Mouse (Mus musculus) urinary bladder, adult 2 months (tissue): ENCODE data around the gene Ermap. TPM values are rescaled to one million over a fixed set of nuclear protein-coding genes. Genes with fewer than 3 reads are reported as not detected.

Experiments used
- DNase-seq: peaks from one replicate; pipeline ENCODE4 v3.0.0; 2022; ENCODE audit warnings: low spot score
- polyA plus RNA-seq: library from polyadenylated mRNA; depleted of rRNA; stranded (reverse); fragments of >200 nt; gene quantifications from 2 replicates; pipeline ENCODE4 v1.2.3, GENCODE M21; 2012

Gene Ermap
- polyA plus RNA-seq, 1 experiment = 0.33 TPM

DNA sequence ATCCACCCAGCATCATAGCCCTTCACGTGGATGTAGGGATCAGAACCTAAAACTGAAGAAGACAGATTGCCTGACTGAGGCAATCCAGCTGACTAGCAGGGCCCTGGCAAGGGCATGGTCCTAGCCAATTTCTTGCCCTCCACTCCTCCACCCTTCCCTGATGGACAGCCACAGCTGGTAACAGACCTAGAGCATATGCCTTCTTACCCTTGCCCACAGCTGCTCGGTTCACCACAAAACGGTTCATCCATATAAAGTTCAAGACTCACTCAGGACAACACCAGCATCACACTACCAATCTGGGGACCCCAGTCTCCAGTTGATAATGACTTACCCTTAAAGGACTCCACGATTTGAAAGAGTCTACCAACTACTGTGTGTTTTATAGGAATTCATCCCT lies 4.0 kb downstream of the Ermap start:
- no peak for DNase-seq

DNA sequence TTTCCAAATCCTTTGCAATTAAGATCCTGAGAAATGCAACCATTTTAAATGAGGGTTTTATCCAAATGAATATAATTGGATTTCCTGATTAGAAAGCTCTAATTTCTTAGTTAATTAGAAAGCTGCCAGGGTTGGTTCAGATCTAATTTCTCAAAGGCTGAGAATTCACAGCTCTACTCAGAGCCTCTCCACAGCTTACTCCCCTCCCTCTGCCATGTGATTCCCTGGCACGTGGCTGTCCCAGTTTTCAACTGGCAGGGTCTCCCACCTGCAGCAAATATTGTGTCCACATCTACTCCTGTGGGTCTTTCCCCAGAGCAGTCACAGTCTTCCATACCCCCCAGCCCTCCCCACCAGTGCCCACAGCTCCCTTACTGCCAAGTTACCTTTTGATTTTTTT lies 6.3 kb downstream of the Ermap start:
- DNase-seq = no peak

DNA sequence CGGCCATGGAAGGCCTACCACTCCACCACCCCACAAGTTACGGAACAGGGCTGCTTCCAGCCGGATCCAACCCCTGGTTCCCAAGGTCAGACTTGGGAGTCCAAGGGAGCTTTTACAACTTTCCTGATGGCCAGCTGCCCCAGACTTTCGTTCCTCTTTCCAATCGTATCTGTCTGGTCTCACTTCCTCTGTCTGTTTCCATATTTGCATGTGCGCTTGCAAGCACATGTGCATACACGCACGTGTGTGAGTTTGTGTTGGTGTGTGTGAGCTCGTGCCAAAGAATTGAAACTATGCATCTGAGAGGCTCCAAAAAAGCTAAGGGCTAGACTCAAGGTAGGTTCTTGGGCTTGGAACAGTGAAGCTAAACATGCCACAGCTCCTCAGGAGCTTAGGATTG lies 8.4 kb downstream of the Ermap start:
- DNase-seq = no peak

DNA sequence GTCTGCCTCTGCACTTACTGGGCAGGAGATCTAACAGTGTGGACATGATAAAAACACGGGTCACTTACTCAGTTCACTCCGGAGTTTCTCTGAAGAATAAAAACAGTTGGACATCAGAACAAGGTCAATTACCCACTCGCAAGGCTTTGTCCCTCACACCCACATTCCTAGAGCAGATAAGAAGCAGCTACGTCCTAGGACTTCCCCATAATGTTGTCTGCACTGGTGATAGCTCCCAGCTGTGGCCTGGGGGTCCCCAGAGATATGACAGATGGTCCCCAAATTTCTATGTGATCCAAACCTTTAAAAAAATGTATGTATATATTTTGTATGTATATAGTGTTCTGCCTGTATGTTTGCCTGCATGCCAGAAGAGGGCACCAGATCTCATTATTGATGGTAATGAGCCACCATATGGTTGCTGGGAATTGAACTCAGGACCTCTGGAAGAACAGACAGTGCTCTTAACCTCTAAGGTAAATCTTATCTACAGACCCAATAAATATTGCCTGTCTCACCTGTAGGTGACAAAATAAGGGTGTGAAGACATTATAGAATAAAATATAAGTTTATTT lies 9.6 kb downstream of the Ermap start:
- DNase-seq = no peak

DNA sequence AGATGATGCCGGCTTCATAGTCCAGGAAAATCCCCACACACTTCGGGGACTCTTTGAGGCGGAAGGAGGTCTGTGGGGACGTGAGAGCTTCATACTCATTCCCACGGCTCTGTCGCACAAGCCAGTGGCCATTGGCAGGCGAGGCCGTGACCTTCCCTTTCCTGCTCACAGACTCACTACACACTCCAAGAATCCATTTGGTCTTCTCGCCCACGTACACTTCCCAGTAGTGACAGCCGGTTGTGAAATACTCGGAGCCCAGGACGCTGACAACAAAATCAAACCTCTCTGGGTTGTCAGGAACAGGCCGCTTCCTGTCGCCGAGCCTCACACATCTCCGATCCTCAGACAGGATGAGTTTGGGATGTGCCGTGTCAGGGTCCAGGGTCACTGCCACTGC lies 11.5 kb downstream of the Ermap start:
- no peak for DNase-seq

DNA sequence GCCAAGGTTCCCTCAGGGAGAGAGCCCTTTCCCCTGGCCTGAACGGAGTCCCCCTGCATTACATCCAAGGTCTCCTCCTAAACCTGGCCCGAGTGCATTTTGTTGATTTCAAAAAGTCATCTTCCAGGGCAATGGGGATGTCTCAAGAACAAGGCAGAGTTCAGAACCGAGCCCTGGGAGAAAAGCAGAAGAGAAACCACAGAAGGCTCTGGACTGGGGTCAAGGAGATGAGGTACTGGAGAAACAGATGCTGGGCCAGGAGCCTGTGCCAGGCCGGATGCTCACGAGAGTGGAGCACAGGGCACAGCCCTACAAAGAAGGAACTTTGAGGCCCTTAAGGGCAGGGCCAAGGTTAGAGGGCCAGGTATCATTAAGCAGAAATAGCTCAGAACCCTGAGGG lies 12.1 kb downstream of the Ermap start:
- no peak for DNase-seq

DNA sequence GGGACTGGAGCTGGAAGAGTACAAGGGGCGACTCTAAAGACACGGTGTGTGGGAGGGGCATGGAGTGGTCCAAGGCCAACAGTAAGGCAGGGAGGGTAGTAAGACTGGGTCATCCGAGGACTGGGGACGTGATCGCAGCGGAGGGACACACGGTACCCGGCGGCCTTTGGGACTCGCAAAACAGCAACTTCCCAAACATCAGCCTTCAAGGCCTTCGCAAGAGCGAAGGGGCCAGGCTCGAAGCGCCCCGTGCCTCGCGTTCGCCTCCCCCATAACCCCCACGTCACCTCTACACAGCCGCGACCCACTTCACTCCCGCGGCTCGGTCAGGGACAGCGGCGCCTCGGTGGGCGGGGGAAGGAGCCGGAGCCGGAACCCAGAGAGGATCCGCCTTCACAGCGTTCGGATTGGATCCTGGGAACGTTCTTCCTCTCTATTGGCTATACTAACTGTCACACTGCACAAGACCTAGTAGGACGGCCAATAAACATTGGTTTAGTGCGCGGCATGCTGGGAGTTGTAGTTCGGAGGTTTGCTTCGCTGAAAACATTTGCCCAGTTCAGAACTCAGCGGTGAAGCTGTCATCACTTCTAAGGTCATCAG lies 15.9 kb downstream of the Ermap start, which contains the start of gene Zfp691:
TSS of gene Zfp691 (minus strand) at position 345 of the 603 bp plus-strand sequence.
- DNase-seq = peak; percentile 82

DNA sequence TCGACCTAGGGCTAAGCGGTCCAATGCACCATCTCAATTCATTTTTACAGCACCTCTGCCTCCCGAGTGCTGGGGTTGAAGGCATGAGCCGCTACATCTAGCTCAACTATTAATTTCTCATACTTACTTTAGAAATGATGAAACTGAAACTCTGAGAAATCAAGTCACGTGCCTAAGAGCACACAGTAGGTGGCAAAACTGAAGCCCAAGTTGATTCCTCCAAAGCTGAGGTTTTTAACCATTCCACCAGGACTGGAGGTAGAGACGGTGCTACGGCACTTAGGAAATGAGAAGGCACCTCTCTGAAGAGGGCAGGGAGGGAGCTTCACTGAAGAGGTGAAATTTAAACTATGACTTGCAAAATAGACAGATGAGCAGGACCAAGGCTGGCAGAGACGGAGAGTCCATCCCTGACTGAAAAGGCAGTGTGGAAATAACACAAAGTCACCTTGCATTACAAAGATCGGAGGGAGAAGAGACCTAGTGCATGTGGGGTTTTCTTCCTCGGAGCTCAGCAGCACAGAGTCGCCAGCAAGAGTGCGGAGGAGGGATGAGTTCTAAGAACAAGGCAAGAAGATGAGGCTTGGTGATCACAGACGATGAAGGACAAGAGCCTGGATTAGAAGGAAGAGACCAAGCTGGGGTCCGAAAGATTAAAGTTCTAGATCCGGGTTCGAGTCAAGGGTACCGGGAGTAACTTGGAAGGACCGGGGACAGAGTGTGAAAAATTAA lies 16.7 kb downstream of the Ermap start:
- no peak for DNase-seq

DNA sequence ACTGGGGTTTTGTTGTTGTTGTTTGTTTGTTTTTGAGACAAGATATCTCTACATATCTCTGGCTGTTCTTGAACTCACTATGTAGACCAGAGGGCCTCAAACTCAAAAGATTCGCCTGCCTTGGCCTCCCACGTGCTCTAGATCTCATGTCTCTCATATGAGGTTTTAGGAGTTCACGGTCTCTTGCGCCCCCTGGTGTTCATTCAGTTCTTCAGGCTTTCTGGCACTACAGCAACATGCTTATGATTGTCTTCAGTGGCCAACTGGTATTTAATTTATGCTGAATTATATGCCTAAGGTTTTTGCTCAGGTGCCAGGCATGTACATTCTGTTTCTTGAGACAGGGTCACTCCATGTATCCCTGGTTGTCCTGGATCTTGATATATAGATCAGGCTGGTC lies 22.1 kb downstream of the Ermap start:
- peak; percentile 47 for DNase-seq

DNA sequence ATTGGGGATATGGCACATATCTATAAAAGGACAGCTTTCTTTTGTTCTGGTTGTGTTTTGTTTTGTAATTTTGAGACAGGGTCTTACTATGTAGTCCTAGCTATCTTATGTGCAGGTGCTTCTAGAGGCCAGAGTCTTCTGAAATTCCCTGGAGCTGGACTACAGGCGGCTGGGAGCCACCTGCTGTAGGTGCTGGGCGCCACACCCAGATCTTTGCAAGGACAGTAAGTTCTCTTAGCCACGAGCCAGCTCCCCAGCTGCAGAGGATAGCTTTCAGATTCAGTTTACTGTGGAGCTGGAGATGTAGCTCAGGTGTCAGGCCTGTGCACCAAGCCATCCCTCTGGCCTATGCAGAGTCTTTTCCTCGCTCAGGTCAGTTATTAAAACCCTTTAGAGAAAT lies 22.7 kb downstream of the Ermap start:
- no peak for DNase-seq

DNA sequence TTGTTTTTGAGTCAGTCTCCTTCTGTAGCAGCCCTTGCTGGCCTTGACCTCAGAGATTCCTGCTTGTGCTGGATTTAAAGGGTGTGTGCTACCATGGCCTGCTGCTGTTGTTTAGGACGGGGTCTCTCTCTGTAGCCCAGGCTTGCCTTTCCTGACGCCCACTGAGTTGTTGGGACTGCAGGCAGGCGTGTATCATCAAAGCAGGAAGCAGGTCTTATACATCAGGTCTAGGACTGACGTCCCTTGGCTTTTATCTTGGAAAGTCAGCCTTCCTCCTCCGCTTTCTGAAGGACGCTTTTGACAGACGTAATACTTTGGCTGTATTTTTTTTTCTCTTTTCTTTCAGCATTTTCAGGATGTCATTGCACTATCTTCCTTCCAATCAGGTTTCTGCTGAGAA lies 23.9 kb downstream of the Ermap start:
- no peak for DNase-seq

DNA sequence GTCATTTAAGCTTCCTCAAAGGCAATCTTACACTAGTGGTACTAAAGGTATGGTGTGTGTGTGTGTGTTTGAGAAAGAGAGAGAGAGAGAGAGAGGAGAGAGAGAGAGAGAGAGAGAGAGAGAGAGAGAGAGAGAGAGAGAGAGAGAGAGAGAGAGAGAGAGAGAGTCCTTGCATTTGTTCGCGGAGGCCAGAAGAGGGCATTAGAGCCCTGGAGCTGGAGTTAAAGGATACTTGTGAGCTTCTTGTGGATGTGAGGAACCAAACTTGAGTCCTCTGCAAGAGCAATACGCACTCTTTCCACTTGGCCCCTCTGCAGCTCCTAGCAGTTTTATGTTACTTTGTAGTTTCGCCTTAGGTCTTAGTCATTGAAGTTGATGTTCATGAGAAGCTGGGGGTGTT lies 26.8 kb downstream of the Ermap start:
- no peak for DNase-seq

DNA sequence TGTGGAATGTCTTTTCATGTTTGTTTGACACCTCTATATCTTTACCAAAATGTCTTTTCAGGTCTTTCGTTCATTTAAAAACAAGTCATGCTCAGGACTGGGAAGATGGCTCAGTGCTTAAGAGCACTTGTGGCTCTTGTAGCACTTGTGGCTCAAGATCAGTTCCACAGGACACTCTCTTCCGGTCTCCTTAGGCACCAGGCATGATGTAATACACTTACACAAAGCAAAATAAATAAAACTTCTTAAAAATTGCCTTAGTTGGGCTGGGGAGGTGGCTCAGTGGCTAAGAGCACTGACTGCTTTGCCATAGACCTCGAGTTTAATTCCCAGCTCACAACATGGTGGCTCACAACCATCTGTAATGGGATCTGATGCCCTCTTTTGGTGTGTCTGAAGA lies 28.5 kb downstream of the Ermap start:
- DNase-seq = no peak

DNA sequence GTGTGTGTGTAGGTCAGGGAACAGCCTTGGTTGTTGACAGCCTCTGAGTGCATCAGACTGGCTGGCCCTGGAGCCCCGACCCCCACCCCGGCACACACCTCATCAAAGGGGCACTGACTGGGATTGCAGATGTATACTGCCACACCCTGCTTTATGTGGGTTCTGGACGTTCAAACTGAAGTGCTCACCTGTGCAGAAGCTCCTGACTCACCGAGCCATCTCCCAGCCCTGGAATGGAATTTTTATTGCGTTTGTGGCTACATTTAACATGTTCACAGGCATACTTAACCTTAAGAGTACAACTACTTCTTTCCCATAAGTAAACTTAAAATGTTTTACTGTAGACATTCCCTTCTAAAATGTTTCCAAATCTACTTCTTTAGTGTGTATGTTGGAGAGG lies 31.9 kb downstream of the Ermap start:
- no peak for DNase-seq

DNA sequence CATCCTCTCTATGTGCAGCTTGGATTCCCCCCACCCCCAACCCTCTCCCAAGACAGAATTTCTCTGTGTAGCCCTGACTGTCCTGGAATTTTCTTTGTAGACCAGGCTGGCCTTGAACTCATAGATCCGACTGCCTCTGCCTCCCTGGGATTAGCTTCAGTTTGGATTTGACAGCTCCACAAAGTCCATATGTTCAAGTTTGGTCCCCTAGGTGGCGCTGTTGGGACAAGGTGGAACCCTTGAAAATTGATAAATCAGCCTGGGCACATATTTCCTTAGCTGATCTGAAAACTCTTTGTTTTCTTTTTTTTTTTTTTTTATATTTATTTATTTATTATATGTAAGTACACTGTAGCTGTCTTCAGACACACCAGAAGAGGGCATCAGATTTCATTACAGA lies 32.6 kb downstream of the Ermap start:
- DNase-seq = no peak

DNA sequence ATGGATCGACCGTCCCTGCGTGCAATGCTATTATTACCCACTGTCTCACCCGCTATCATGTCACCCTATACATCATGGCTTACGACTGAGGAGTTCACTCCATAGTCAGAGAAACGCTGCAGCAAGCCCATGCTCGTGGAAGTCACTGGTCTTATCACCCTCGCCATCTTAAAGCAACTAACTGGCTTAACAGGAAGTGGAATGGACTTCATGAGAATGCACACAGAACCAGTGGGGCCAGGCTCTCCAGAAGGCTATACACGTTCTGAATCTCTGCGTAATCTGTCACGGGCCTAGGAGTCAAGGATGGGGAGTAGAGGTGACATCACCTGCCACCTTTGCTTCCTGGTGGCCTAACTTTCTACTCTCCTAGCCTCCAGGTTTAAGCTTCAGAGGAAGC lies 41.1 kb downstream of the Ermap start:
- no peak for DNase-seq

DNA sequence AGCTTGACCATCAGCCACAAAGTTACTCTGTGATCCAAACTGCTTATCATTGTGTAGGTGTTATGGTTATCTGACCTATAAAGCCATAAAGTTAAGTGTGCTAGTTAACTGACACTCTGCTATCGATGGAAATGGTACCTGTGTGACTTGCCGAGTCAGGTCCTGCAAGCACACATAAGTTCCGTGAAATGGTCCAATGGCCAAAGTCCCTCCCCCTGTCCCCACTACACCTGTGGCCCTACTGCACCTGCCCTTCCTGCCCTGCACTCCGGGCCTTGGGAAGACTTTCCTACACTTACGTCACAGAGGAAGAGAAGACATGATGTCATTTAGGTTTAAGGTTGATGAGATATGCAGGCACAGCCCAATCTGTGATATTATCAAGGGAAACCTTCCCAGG lies 42.5 kb downstream of the Ermap start:
- no peak for DNase-seq

DNA sequence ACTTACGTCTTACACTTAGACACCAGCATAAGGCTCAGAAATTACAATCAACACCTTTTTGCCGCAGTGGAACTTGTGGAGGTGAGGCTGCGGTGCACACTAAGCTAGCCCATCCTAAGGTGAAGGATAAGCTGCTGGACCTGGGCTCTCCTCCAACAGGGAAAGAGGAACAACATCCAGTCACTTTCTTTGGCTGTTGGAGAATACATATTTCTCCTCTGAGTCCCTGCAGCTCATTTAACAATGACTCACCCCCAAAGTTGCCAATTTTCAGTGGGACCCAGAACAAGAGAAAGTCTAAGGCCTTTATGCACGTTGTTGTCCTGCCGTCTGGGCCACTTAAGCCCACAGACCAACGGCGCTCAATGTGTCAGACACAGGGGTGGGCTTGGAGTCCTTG lies 43.0 kb downstream of the Ermap start:
- no peak for DNase-seq

DNA sequence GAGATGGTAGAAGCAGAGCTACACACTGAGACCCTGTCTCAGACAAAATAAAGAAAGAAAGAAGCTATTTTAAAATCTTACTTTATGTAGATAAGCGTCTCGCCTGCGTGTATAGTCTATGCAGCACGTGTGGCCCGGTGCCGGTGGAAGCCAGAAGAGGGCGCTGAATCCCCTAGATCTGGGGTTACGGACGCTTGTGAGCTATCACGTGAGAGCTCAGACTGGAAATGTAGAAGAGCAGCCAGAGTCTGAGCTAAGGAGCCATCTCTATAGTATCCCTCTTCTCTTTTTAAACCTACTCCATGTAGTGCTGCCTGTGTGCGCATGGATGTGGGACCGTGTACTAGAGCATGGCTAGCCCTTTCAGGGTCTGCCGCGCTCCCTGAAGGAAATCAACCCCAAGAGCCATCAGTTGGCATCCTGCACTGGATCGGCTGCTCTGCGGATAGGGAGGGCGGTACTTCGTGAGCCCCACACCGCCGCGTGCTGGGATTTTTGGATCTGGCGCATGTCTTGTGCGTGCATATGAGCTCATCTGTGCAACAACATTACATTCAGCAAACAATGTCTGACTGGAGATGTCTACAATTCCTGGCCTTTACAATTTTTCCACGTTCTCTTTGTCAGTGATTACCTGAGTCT lies 47.5 kb downstream of the Ermap start:
- DNase-seq = no peak

DNA sequence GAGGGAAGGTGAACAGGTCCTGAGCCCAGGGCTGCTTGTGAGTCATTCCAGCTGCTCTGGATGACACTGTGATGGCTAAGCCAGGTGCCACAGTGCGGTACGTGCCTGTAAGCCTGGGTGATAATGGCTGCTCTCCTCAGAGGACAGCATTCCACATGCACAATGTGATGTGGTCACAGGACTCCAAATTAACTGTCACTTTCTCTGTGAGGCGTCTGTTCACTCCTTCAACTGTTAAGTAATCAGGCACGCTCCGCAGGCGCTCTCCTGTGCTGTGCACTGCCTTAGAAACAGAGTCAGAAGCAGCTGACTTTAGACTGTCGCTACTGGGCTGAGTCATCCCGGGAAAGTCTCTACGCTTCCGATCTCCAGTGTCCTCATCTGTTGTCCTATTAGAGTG lies 48.6 kb downstream of the Ermap start:
- no peak for DNase-seq

DNA sequence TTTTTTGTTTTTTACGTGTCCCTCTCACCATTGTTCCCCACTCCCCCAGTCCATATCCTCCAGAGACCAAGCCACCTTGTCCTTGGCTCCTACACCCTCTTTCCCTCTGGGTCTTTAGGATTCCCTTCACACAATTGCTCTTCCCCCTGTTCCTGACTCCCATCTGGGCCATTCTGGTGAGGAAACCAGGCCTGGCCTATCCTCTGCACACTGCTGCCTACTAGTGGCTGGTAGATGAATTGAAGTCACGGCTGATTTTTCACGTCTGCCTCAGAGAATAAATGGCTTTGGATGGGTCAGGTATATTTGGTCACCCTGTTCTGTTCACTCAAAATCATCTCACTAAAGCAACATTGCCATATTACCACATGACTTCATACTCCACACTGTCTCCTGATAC lies 49.7 kb downstream of the Ermap start:
- DNase-seq = no peak

DNA sequence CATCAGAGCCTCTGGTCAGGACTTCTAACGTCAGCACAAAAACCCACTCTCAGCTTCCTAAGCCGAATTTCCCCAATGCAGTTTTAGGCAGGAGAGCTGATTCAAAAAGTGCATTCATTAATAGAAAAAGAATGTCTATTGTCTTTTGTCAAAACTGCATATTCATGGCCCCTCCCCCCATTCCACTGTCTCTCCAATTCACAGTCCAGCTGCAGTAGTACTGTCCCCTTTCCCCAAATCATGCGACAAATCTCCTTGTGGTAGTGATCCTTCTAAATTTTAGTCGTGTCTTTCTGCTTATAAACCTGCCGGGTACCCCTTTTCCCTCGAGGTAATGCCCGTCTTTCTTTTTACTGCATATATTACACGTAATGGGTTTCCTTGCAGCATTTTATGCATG lies 51.0 kb downstream of the Ermap start:
- DNase-seq = no peak

DNA sequence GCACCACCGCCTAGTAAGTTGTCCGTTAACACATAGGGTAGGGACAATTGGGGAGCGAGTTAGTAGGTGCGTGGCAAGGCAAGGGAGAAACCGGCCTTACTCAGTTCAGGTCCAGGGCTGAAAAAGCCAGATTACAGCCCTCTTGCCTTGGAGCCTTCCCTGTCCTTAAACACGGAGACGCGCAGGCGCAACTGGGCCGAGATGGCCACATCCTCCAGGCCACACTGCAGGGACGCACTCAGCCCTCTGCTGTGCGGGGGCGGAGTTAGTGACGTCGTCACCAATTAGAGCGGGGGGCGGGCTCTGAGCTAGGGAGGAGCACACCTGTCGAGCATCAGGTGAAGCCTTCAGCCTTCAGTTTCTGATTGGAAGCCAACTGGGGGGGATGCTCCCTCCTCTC lies 51.6 kb downstream of the Ermap start:
- DNase-seq = no peak
